Mouse (Mus musculus) adrenal gland, adult 18-20 months (tissue): Measurements from ENCODE around the gene Tubb4b. TPM values are rescaled to one million over a fixed set of nuclear protein-coding genes. Genes with fewer than 3 reads are reported as not detected.

Source experiments
- DNase-seq, 2 experiments: peaks; one replicate each; pipeline ENCODE4 v3.0.0; 2021 to 2022; ENCODE audit warnings: low spot score in 2 of 2
- total RNA-seq, 2 experiments: library from RNA; stranded (reverse); gene quantifications; 1 replicate in 1 of 2; 2 replicates in 1 of 2; pipeline ENCODE4 v1.2.3; 2021

Gene Tubb4b
- total RNA-seq, 2 experiments from 2014 or later = 284 to 287 TPM

GRCm38 (mm10) chr2:25225811-25226379, 1.4 kb upstream of the Tubb4b start:
- no peak for DNase-seq

- DNase-seq = peak; percentile 86 to 87
These were observed 557 bp upstream of the Tubb4b start for GRCm38 (mm10) chr2:25224766-25225752.

- peak; percentile 82 for DNase-seq
These were observed 616 bp downstream of the Tubb4b start for GRCm38 (mm10) chr2:25223681-25224491.

GRCm38 (mm10) chr2:25221331-25221772, 3.1 kb downstream of the Tubb4b start:
- no peak for DNase-seq

- DNase-seq = no peak
These were observed 6.1 kb downstream of the Tubb4b start, which contains the start of gene Fam166a for GRCm38 (mm10) chr2:25218445-25218844. Fam166a (plus strand) TSS chr2:25218745.

- DNase-seq = no peak
These were observed 6.8 kb downstream of the Tubb4b start for GRCm38 (mm10) chr2:25217666-25218065.

GRCm38 (mm10) chr2:25214444-25214843, 10.1 kb downstream of the Tubb4b start, which contains the start of gene Stpg3:
Stpg3 (minus strand) TSS chr2:25214637.
- no peak for DNase-seq

- DNase-seq = no peak
These were observed 11.1 kb downstream of the Tubb4b start for GRCm38 (mm10) chr2:25213266-25213865.

- peak; percentile 87 to 89 for DNase-seq
These were observed 13.3 kb downstream of the Tubb4b start, which contains the start of gene Nelfb for GRCm38 (mm10) chr2:25211121-25211670. Nelfb (minus strand) TSS chr2:25211489.

- no peak for DNase-seq
These were observed 13.8 kb downstream of the Tubb4b start for GRCm38 (mm10) chr2:25210686-25211085.

- DNase-seq = no peak
These were observed 16.9 kb downstream of the Tubb4b start for GRCm38 (mm10) chr2:25207593-25207992.

- no peak for DNase-seq
These were observed 20.8 kb downstream of the Tubb4b start for GRCm38 (mm10) chr2:25203631-25204214.

GRCm38 (mm10) chr2:25200631-25201030, 23.9 kb downstream of the Tubb4b start:
- DNase-seq = no peak

GRCm38 (mm10) chr2:25197946-25198345, 26.6 kb downstream of the Tubb4b start:
- no peak for DNase-seq

- no peak for DNase-seq
These were observed 27.3 kb downstream of the Tubb4b start for GRCm38 (mm10) chr2:25197191-25197590.

- DNase-seq = peak; percentile 68 to 71
These were observed 28.1 kb downstream of the Tubb4b start, which contains the start of gene Tor4a for GRCm38 (mm10) chr2:25196172-25196954. Tor4a (minus strand) TSS chr2:25196886.

- DNase-seq = peak; percentile 61 to 62
These were observed 29.0 kb downstream of the Tubb4b start for GRCm38 (mm10) chr2:25195211-25196156.
